Mouse (Mus musculus) neural tube, embryonic 12.5 days (tissue): ENCODE data around the gene Gm6460. TPM values are rescaled to one million over a fixed set of nuclear protein-coding genes. Genes with fewer than 3 reads are reported as not detected.
"Not testable (repeated sequence)": the region's sequence is repeated elsewhere in the genome, so short reads cannot be mapped to it uniquely, and the experiment has no call there.

Experiments used
- ATAC-seq: fragments of 200-750 bp; cut with Nextera tagmentation; 2 replicates; pipeline ENCODE4 v1.8.0; 2017; ENCODE audit warnings: low read depth, mild to moderate bottlenecking, moderate TSS enrichment, moderate library complexity; ENCODE audit not compliant: low FRiP score
- H3K27ac ChIP-seq: fragments of 300-500 bp; sonication (generic); 2 replicates; pipeline ENCODE4 v1.5.1; 2016
- H3K27me3 ChIP-seq: fragments of 300-500 bp; sonication (generic); replicated peaks from 2 replicates; pipeline ENCODE4 v1.6.1; 2016; ENCODE audit warnings: mild to moderate bottlenecking
- H3K36me3 ChIP-seq: fragments of 300-500 bp; sonication (generic); 2 replicates; pipeline ENCODE4 v1.6.1; 2016; ENCODE audit warnings: mild to moderate bottlenecking
- H3K4me1 ChIP-seq: fragments of 300-500 bp; sonication (generic); 2 replicates; pipeline ENCODE4 v1.6.1; 2016
- H3K4me2 ChIP-seq: fragments of 300-500 bp; sonication (generic); replicated peaks from 2 replicates; pipeline ENCODE4 v1.6.1; 2016; ENCODE audit warnings: mild to moderate bottlenecking
- H3K4me3 ChIP-seq: fragments of 300-500 bp; sonication (generic); 2 replicates; pipeline ENCODE4 v1.5.1; 2016
- H3K9ac ChIP-seq: fragments of 300-500 bp; sonication (generic); 2 replicates; pipeline ENCODE4 v1.6.1; 2016; ENCODE audit warnings: mild to moderate bottlenecking
- H3K9me3 ChIP-seq: fragments of 300-500 bp; sonication (generic); 2 replicates; pipeline ENCODE4 v1.6.1; 2016; ENCODE audit warnings: mild to moderate bottlenecking
- WGBS: fragments of 180-500 bp; shearing (Covaris S2); methylation state at CpG from one replicate; pipeline ENCODE4 v1.1.7; 2016; 5-methylcytosine and 5-hydroxymethylcytosine counted together
- polyA plus RNA-seq: library from polyadenylated mRNA; unstranded; fragments of >200 nt; fragmentation: Nextera tagmentation; extraction: Ambion mirVana; gene quantifications from 2 replicates; pipeline ENCODE4 v1.2.1, GENCODE M21; 2016

Gm6460 gene
- not detected in 2 replicates for polyA plus RNA-seq

- not testable (repeated sequence) for H3K4me2 ChIP-seq, H3K9ac ChIP-seq, ATAC-seq, H3K36me3 ChIP-seq, H3K27me3 ChIP-seq, H3K27ac ChIP-seq, H3K9me3 ChIP-seq, H3K4me3 ChIP-seq, H3K4me1 ChIP-seq
- no CpG with 5 or more reads among the region's 3 CpGs for WGBS
Measured at GRCm38 (mm10) chr5:11594613-11595012, at the start of gene Gm6460. Gene Gm6460, plus strand, starts transcription at chr5:11594913.

Other genes with a start within 250 kb of the Gm6460 start
- gene Gm8897, start 178.5 kb upstream of the Gm6460 start, polyA plus RNA-seq, result not detected in 2 replicates
- gene Gm8906, start 92.2 kb upstream of the Gm6460 start, polyA plus RNA-seq, result not detected in 2 replicates
- gene Gm8922, start 87.0 kb downstream of the Gm6460 start, polyA plus RNA-seq, result 0.79 and 0.94 TPM in 2 replicates
- gene Gm8926, start 175.6 kb downstream of the Gm6460 start, polyA plus RNA-seq, result not detected in 2 replicates